Mouse (Mus musculus) gastrocnemius, postnatal 14 days (tissue): ENCODE results near the gene Babam2. TPM values are rescaled to one million over a fixed set of nuclear protein-coding genes. Genes with fewer than 3 reads are reported as not detected.

Experiments
- DNase-seq: peaks from one replicate; pipeline ENCODE4 v3.0.0; 2021; ENCODE audit warnings: mixed read lengths
- intact Hi-C: fragments of 180-260 bp; cut with DNase I; formaldehyde crosslinking; loops from one replicate; pipeline ENCODE4 v1.15.1; 2025; ENCODE audit warnings: low total_unique reads
- total RNA-seq, 2 experiments: library from RNA; stranded (reverse); gene quantifications; 2 replicates each; pipeline ENCODE4 v1.2.3; 2021

Gene Babam2
- total RNA-seq, 2 experiments from 2014 or later: 34.7 to 35.7 TPM

- intact Hi-C loops: loop anchor here (10.0 kb wide), 1 partner anchor 188 kb away; no protein-coding TSS in a partner anchor
- DNase-seq: no peak
Observed at GRCm38 (mm10) chr5:31706826-31707225, 9.3 kb downstream of the Babam2 start.

- DNase-seq: no peak
- intact Hi-C loops: loop anchor here (10.0 kb wide), 1 partner anchor 185 kb away; no protein-coding TSS in a partner anchor
Observed at GRCm38 (mm10) chr5:31709389-31709788, 11.9 kb downstream of the Babam2 start.

GRCm38 (mm10) chr5:31713280-31713711 lies 15.8 kb downstream of the Babam2 start:
- no peak for DNase-seq
- intact Hi-C loops: no loop called here

GRCm38 (mm10) chr5:31713841-31714264 lies 16.4 kb downstream of the Babam2 start:
- intact Hi-C loops: no loop called here
- DNase-seq: no peak

- intact Hi-C loops: no loop called here
- DNase-seq: no peak
Observed at GRCm38 (mm10) chr5:31715486-31716150, 18.1 kb downstream of the Babam2 start.

GRCm38 (mm10) chr5:31724519-31724918 lies 27.0 kb downstream of the Babam2 start:
- no peak for DNase-seq
- intact Hi-C loops: loop anchor here (5.0 kb wide), 1 partner anchor 1083 kb away; no protein-coding TSS in a partner anchor

GRCm38 (mm10) chr5:31725885-31726284 lies 28.4 kb downstream of the Babam2 start:
- intact Hi-C loops: no loop called here
- no peak for DNase-seq

GRCm38 (mm10) chr5:31727456-31727855 lies 30.0 kb downstream of the Babam2 start:
- intact Hi-C loops: no loop called here
- DNase-seq: no peak

- no peak for DNase-seq
- intact Hi-C loops: no loop called here
Observed at GRCm38 (mm10) chr5:31732644-31733338, 35.3 kb downstream of the Babam2 start.

- intact Hi-C loops: no loop called here
- DNase-seq: no peak
Observed at GRCm38 (mm10) chr5:31741931-31742330, 44.4 kb downstream of the Babam2 start.

GRCm38 (mm10) chr5:31742521-31743031 lies 45.1 kb downstream of the Babam2 start:
- intact Hi-C loops: no loop called here
- no peak for DNase-seq

GRCm38 (mm10) chr5:31749401-31749800 lies 51.9 kb downstream of the Babam2 start:
- intact Hi-C loops: no loop called here
- DNase-seq: no peak

- intact Hi-C loops: no loop called here
- no peak for DNase-seq
Observed at GRCm38 (mm10) chr5:31750231-31750925, 52.9 kb downstream of the Babam2 start.

- DNase-seq: no peak
- intact Hi-C loops: no loop called here
Observed at GRCm38 (mm10) chr5:31750955-31751354, 53.5 kb downstream of the Babam2 start.

GRCm38 (mm10) chr5:31754634-31755033 lies 57.1 kb downstream of the Babam2 start:
- no peak for DNase-seq
- intact Hi-C loops: no loop called here

- intact Hi-C loops: no loop called here
- no peak for DNase-seq
Observed at GRCm38 (mm10) chr5:31755255-31755654, 57.8 kb downstream of the Babam2 start.

- DNase-seq: no peak
- intact Hi-C loops: no loop called here
Observed at GRCm38 (mm10) chr5:31758310-31759091, 61.0 kb downstream of the Babam2 start.

- no peak for DNase-seq
- intact Hi-C loops: no loop called here
Observed at GRCm38 (mm10) chr5:31761836-31762235, 64.4 kb downstream of the Babam2 start.

- DNase-seq: no peak
- intact Hi-C loops: no loop called here
Observed at GRCm38 (mm10) chr5:31762773-31763172, 65.3 kb downstream of the Babam2 start.
